Mouse (Mus musculus): ENCODE results near the gene Ube2j1.

- TF ChIP-seq CTCF (IDR thresholded peaks at IDR 0.05; ENCODE audit: control insufficient read depth, insufficient read depth, insufficient read length): no peak
- TF ChIP-seq MYOG (IDR thresholded peaks at IDR 0.05; ENCODE audit: control insufficient read depth, extremely low read depth, insufficient read length): no peak
- no peak for TF ChIP-seq CEBPB (IDR thresholded peaks at IDR 0.05; ENCODE audit: low read depth)
- TF ChIP-seq MAX (IDR thresholded peaks at IDR 0.05): no peak
- TF ChIP-seq USF1 (IDR thresholded peaks at IDR 0.05; ENCODE audit: low read depth): no peak
Measured at GRCm38 (mm10) chr4:33071337-33071736, 40.1 kb downstream of the Ube2j1 start.
